Mouse (Mus musculus): ENCODE measurements around the gene Car15. TPM values are rescaled to one million over a fixed set of nuclear protein-coding genes. Genes with fewer than 3 reads are reported as not detected.

The Car15 gene
- polyA plus RNA-seq (2015; fragmentation: Nextera tagmentation; extraction: Ambion mirVana): 3.9 and 5.2 TPM in 2 replicates

DNA sequence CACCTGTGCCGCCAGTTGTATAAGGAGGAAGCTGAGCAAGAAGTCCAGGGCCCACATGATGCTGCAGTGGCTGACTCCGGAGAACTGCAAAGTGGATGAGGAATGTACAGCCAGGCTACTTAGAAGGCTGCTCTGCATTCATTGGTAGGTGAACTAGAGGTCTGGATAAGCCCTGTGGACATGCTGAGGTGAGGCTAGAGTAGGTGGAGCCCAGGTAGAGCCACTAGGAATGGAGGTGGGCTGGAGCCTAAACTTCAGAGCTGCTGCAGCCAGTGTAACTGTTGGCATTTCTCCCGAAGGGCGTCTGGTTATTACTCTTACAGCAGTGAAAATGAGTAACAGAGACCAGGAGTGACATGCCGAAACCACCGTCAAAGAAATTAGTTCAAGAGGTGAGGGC is at the start of gene Car15:
TSS of gene Car15 (minus strand) at position 314 of the 400 bp plus-strand sequence.
- WGBS: 82% methylated on average over 6 of the region's 6 CpGs
- H3K27me3 ChIP-seq (replicated peaks): peaks cover 15% of the 10 kb centered on the region; the same call in 1 of the 2 replicates

DNA sequence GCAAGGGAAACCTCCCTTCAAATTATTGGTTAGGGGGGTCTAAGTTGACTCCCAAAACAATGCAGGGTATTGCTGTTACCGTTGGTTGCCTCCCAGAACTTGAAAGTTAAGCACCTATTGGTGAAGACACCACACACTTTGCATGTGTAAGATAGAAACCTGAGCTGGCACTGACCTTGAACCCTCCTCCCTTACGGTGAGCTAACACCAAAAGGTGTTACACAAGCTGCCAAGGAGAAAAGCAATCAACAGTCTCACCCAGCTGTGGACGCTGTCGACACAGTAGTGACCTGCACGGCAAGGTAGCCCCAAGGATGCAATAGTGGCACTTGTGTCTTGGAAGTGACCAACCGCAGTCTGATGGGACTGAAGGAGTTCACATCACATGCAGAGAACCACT is 46.0 kb upstream of the Car15 start:
- H3K27ac ChIP-seq: no peak overlapping the region
- no peak overlapping the region for H3K4me2 ChIP-seq
- ATAC-seq (replicated peaks): no peak
- no peaks in the 10 kb centered on the region for H3K27me3 ChIP-seq (replicated peaks)
- peaks cover 13% of the 10 kb centered on the region for H3K4me1 ChIP-seq
- WGBS: 92% methylated on average over 6 of the region's 6 CpGs
- no peaks in the 10 kb centered on the region for H3K36me3 ChIP-seq (replicated peaks)
- H3K4me3 ChIP-seq: no peak overlapping the region
- no peak overlapping the region for H3K9ac ChIP-seq
- no peaks in the 10 kb centered on the region for H3K9me3 ChIP-seq

More for the DNA sequence above, at the start of gene Car15:
- no peak within 1 kb of the TSS for H3K4me2 ChIP-seq
- ATAC-seq (replicated peaks): no peak
- H3K9me3 ChIP-seq: no peaks in the 10 kb centered on the region
- peaks cover 14% of the 10 kb centered on the region for H3K36me3 ChIP-seq (replicated peaks)
- no peak within 1 kb of the TSS for H3K27ac ChIP-seq
- peaks cover 21% of the 10 kb centered on the region for H3K4me1 ChIP-seq
- H3K9ac ChIP-seq: no peak within 1 kb of the TSS
- H3K4me3 ChIP-seq: no peak within 1 kb of the TSS

DNA sequence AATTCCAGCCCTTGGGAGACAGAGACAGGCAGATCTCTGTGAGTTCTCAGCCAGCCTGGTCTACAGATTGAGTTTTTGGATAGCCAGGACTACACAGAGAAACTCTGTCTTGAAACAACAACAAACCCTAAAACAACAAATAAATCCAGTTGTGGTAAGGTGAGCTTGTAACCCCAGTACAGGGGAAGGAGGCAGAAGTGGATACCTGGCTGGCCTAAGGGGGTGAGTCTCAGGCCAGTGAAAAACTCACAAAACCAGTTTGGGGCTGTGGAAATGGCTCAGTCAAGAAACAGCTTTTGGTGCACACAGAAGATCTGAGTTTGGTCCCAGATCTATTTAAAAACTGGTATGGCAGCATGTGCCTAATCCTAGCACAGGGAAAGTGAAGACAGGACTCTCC is 44.0 kb upstream of the Car15 start:
- H3K27ac ChIP-seq: no peak overlapping the region
- H3K4me2 ChIP-seq: no peak overlapping the region
- H3K9me3 ChIP-seq: no peaks in the 10 kb centered on the region
- ATAC-seq (replicated peaks): no peak
- H3K9ac ChIP-seq: no peak overlapping the region
- no peak overlapping the region for H3K4me3 ChIP-seq
- no peaks in the 10 kb centered on the region for H3K27me3 ChIP-seq (replicated peaks)
- H3K36me3 ChIP-seq (replicated peaks): no peaks in the 10 kb centered on the region
- H3K4me1 ChIP-seq: peaks cover 13% of the 10 kb centered on the region

DNA sequence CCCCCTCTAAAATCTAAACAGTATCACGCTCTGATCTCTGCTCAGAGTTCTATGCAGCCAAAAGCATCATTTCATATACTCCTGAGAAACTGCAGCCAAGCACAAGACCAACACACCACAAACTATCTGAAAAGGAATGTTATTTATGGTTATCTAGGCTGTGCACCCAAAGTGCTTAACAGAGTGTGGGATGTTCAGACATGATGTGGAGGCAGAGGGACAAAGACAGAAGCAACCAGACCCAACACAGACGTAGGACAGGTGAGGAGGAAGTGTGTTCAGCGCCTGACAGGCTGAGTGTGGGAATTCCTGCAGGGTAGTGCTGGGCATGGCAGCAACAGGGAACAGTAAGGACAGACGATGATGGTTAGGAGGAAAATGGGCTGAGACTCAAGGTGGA is 41.4 kb upstream of the Car15 start:
- Histone ChIP-seq H3K27ac (no peak overlapping the region), H3K9ac (no peak overlapping the region), H3K27me3 (replicated peaks) (no peaks in the 10 kb centered on the region), H3K4me1 (0 out of 2 replicates have a peak, but pooled peaks cover 3% of the 10 kb centered on the region), H3K4me2 (no peak overlapping the region), H3K4me3 (no peak overlapping the region), H3K9me3 (no peaks in the 10 kb centered on the region), H3K36me3 (replicated peaks) (no peaks in the 10 kb centered on the region)
- ATAC-seq (replicated peaks): no peak
- 90% methylated on average over 4 of the region's 4 CpGs for WGBS

DNA sequence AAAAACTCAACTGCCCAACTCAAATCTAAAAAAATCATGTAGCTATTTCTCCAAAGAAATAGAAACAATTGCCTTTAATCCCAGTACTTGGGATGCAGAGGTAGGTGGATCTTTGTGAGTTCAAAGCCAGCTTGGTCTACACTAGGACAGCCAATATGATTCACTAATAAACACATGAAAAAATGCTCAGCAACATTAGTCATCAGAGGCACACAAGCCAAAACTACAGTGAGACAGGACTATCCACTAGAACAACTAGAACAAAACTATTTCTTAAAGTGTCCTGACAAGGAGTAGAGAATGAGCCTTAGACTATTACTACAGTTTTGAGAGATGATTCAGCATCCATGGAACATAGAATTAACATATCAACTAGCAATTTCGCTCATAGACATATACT is 37.9 kb upstream of the Car15 start:
- Histone ChIP-seq H3K9ac (no peak overlapping the region), H3K36me3 (replicated peaks) (peaks cover 9% of the 10 kb centered on the region; the same call in 1 of the 2 replicates), H3K4me1 (0 out of 2 replicates have a peak, but pooled peaks cover 3% of the 10 kb centered on the region), H3K4me3 (no peak overlapping the region), H3K27ac (no peak overlapping the region), H3K9me3 (no peaks in the 10 kb centered on the region), H3K4me2 (no peak overlapping the region), H3K27me3 (replicated peaks) (no peaks in the 10 kb centered on the region)
- WGBS: 95% methylated on average over 1 of the region's 1 CpGs
- no peak for ATAC-seq (replicated peaks)

DNA sequence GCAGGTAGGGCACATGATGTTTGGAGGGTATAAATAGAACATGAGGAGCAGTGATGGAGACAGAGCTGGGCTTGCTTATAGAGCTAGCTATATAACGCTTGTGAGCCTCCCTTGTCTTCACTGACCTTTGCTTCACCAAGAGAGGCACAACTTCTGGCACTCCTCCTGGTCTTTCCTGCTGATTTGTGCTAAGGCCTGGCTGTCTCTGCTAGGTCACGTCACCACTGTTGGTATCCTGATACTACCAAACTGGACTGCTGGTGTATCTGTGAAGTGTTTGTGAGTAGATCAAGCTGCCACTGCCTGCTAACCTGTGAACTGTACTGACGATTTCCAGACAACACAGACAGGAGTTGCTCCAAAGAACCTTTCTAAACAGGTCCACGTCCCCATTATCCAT is 37.0 kb upstream of the Car15 start:
- no peak overlapping the region for H3K27ac ChIP-seq
- H3K4me2 ChIP-seq: no peak overlapping the region
- no peaks in the 10 kb centered on the region for H3K27me3 ChIP-seq (replicated peaks)
- no peak overlapping the region for H3K9ac ChIP-seq
- 89% methylated on average over 4 of the region's 4 CpGs for WGBS
- H3K36me3 ChIP-seq (replicated peaks): peaks cover 9% of the 10 kb centered on the region; the same call in 1 of the 2 replicates
- H3K9me3 ChIP-seq: no peaks in the 10 kb centered on the region
- H3K4me1 ChIP-seq: 0 out of 2 replicates have a peak, but pooled peaks cover 3% of the 10 kb centered on the region
- ATAC-seq (replicated peaks): no peak
- H3K4me3 ChIP-seq: no peak overlapping the region

DNA sequence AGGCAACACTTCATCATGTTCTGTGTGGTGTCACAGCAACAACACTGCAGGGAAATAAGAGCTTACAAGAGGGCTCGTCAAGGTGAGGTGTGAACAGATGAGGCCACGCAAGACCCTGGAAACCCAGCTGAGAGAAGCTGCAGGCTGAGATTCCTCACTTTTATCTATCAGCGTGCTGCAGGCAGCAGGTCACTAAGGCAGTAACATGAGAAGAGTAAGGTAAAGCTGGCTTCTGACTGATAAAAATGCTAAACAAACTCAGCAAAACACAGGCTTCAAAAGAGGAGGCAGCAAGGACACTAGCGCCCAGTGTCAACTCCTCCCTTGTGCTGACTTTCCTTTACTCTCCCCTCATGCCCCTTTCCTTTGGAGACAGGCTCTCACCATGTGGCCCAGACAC is 34.8 kb upstream of the Car15 start:
- Histone ChIP-seq H3K4me3 (no peak overlapping the region), H3K27ac (no peak overlapping the region), H3K4me1 (no peaks in the 10 kb centered on the region), H3K4me2 (no peak overlapping the region), H3K9me3 (no peaks in the 10 kb centered on the region), H3K9ac (no peak overlapping the region), H3K27me3 (replicated peaks) (no peaks in the 10 kb centered on the region), H3K36me3 (replicated peaks) (peaks cover 9% of the 10 kb centered on the region; the same call in 1 of the 2 replicates)
- no peak for ATAC-seq (replicated peaks)
- WGBS: 81% methylated on average over 4 of the region's 4 CpGs

DNA sequence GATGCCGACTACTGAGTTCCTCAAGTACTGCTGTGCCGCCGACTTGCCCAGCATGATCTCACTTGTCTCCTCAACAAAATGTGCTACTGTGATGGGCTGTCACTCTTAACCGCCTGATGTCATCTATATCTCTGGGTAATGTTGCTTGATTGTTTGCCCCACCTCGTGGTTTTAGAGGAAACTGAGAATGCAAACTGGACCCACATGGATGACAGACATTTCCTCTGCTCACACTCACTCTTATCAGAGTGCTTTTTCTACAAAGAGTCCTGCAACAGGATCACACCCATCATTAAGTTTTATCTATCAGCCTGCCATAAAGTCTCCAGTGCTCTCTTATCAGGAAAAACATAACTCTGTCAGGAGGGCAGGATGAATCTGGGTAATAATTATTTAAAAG is 33.1 kb upstream of the Car15 start:
- Histone ChIP-seq H3K9ac (no peak overlapping the region), H3K27me3 (replicated peaks) (no peaks in the 10 kb centered on the region), H3K4me3 (no peak overlapping the region), H3K4me1 (no peaks in the 10 kb centered on the region), H3K4me2 (no peak overlapping the region), H3K27ac (no peak overlapping the region), H3K9me3 (no peaks in the 10 kb centered on the region), H3K36me3 (replicated peaks) (peaks cover 9% of the 10 kb centered on the region; the same call in 1 of the 2 replicates)
- ATAC-seq (replicated peaks): no peak
- 92% methylated on average over 5 of the region's 5 CpGs for WGBS

DNA sequence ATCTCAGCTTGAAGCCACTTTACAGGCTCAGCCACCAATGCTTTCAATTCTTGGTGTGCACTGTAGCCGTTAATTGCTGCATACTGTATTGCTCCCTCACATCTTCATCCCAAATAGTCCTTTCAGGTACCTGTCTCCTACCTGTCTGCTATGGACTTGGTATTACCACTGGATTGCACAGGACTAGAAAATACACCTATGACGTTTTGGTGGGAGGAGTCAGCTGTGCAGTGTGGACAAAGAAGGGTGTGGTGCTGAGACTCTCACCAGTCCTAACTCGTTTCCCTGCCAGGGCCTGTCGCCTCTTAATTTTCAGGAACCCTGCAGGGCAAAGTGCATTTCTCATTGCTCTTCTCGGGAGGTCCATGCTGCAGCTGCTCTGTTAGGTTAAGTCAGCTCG is 27.6 kb upstream of the Car15 start:
- ATAC-seq (replicated peaks): no peak
- no peak overlapping the region for H3K9ac ChIP-seq
- WGBS: 81% methylated on average over 6 of the region's 6 CpGs
- no peaks in the 10 kb centered on the region; the same call in 1 of the 2 replicates for H3K36me3 ChIP-seq (replicated peaks)
- H3K4me1 ChIP-seq: peaks cover 5% of the 10 kb centered on the region; the same call in 1 of the 2 replicates
- H3K4me3 ChIP-seq: no peak overlapping the region
- H3K27ac ChIP-seq: no peak overlapping the region
- H3K4me2 ChIP-seq: no peak overlapping the region
- H3K9me3 ChIP-seq: no peaks in the 10 kb centered on the region
- H3K27me3 ChIP-seq (replicated peaks): no peaks in the 10 kb centered on the region

DNA sequence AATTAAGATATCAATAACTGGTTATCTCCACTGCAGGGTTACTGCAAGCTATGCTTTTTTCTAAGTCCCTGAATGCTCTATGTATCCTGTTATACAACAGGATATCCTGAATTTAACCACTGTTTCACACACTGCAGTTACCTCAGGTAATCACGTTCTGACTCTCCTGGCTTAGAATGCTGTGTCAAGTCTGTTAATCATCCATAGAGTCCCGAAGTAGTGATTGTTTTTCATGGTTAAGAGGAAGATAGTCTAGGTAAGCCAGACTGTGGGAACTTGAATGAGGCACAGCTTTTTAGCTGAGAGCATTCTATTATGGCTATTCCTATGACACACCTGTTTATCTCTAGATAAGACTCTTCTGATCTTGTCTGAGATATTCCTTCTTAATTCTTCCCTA is 27.1 kb upstream of the Car15 start:
- Histone ChIP-seq H3K4me2 (no peak overlapping the region), H3K4me3 (no peak overlapping the region), H3K36me3 (replicated peaks) (no peaks in the 10 kb centered on the region; the same call in 1 of the 2 replicates), H3K9me3 (no peaks in the 10 kb centered on the region), H3K27ac (no peak overlapping the region), H3K27me3 (replicated peaks) (no peaks in the 10 kb centered on the region), H3K4me1 (peaks cover 5% of the 10 kb centered on the region; the same call in 1 of the 2 replicates), H3K9ac (no peak overlapping the region)
- WGBS: 89% methylated on average over 2 of the region's 2 CpGs
- ATAC-seq (replicated peaks): no peak

DNA sequence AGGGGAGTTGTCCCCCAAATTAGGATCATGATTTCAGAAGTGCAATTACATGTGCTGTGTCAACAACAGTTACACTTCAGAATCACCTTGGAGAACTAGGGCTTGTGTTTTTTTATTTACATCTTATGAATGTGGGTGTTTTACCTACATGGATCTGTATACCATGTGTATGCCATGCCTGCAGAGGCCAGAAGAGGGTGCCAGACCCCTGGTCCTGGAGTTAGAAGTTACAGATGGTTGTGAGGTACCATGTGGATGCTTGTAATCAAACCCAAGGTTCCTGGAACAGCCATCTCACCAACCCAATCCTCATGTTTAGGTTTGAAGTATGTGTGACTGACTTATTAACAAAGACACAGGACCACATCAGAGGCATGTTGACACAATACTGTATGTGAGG is 20.4 kb upstream of the Car15 start:
- Histone ChIP-seq H3K9ac (no peak overlapping the region), H3K4me3 (no peak overlapping the region), H3K36me3 (replicated peaks) (peaks cover 43% of the 10 kb centered on the region), H3K27me3 (replicated peaks) (no peaks in the 10 kb centered on the region), H3K4me2 (no peak overlapping the region), H3K4me1 (peaks cover 5% of the 10 kb centered on the region; the same call in 1 of the 2 replicates), H3K9me3 (no peaks in the 10 kb centered on the region), H3K27ac (no peak overlapping the region)
- ATAC-seq (replicated peaks): no peak

DNA sequence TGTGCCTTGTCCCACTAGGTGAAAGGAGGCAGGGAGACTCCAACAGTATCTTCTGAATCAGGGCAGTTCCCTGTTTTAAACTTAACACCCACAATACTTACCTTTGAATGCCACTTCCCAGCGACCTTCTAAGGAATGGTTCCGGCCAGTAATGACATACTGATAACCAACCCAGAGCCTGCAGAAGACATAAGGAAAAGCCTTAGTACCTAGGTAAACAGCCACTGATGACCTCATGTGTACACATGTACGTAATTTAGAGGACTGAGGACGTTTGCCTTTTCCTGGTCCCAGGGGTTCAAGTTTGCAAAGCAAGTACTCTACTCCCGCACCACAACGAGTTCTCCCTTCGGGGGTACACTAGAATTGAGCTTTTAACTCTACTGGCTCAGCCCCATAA is 19.0 kb upstream of the Car15 start:
- no peak overlapping the region for H3K9ac ChIP-seq
- H3K27me3 ChIP-seq (replicated peaks): no peaks in the 10 kb centered on the region
- peaks cover 46% of the 10 kb centered on the region for H3K36me3 ChIP-seq (replicated peaks)
- H3K4me2 ChIP-seq: no peak overlapping the region
- WGBS: 92% methylated on average over 7 of the region's 7 CpGs
- peaks cover 4% of the 10 kb centered on the region; the same call in 1 of the 2 replicates for H3K4me1 ChIP-seq
- H3K4me3 ChIP-seq: no peak overlapping the region
- H3K9me3 ChIP-seq: no peaks in the 10 kb centered on the region
- ATAC-seq (replicated peaks): no peak
- H3K27ac ChIP-seq: no peak overlapping the region

DNA sequence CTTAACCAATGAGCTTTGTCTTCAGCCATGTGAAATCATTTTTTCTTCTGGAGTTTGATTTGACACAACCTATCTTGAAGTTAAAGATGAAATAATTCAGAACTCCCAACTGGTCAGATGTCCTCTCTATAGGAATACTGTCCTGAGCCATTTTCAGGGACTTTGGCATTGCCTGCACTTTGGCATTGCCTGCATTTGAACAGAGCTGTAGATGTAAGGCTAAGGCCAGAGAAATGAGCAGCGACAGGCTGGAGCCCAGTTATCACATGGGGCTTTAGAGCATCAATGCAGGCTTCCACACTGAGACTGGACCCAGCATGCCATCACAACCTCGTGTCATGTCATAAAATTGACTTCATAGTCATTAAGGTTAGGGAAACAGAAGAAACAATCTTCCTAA is 15.1 kb upstream of the Car15 start:
- Histone ChIP-seq H3K9me3 (no peaks in the 10 kb centered on the region), H3K36me3 (replicated peaks) (peaks cover 54% of the 10 kb centered on the region), H3K27me3 (replicated peaks) (no peaks in the 10 kb centered on the region), H3K4me3 (no peak overlapping the region), H3K27ac (no peak overlapping the region), H3K9ac (no peak overlapping the region), H3K4me1 (peaks cover 4% of the 10 kb centered on the region; the same call in 1 of the 2 replicates), H3K4me2 (no peak overlapping the region)
- no peak for ATAC-seq (replicated peaks)
- 95% methylated on average over 2 of the region's 2 CpGs for WGBS

All from midbrain, embryonic 15.5 days (tissue).